Mouse (Mus musculus): Measurements from ENCODE around the gene Shisa8. TPM values are rescaled to one million over a fixed set of nuclear protein-coding genes. Genes with fewer than 3 reads are reported as not detected.
A peak's percentile ranks its signal among the peaks of the same experiment; 100 is the strongest.

Shisa8 gene
- total RNA-seq, 2 experiments from 2014 or later = 0.72 to 0.76 TPM

GRCm38 (mm10) chr15:82170437-82171377 lies 41.9 kb downstream of the Shisa8 start:
- no peak for DNase-seq

- no peak for DNase-seq
Observed at GRCm38 (mm10) chr15:82169671-82170070, 42.9 kb downstream of the Shisa8 start.

GRCm38 (mm10) chr15:82167201-82168168 lies 45.1 kb downstream of the Shisa8 start:
- DNase-seq = no peak

- no peak for DNase-seq
Observed at GRCm38 (mm10) chr15:82166240-82167100, 46.1 kb downstream of the Shisa8 start.

GRCm38 (mm10) chr15:82165332-82166239 lies 47.0 kb downstream of the Shisa8 start:
- peak; percentile 73 to 82 for DNase-seq

- DNase-seq = no peak
Observed at GRCm38 (mm10) chr15:82164496-82164895, 48.1 kb downstream of the Shisa8 start.

GRCm38 (mm10) chr15:82164061-82164399 lies 48.6 kb downstream of the Shisa8 start:
- no peak for DNase-seq

GRCm38 (mm10) chr15:82163356-82164060 lies 49.1 kb downstream of the Shisa8 start:
- no peak for DNase-seq

GRCm38 (mm10) chr15:82161965-82162600 lies 50.5 kb downstream of the Shisa8 start:
- DNase-seq = no peak

GRCm38 (mm10) chr15:82160731-82161640 lies 51.6 kb downstream of the Shisa8 start:
- DNase-seq = no peak

- no peak for DNase-seq
Observed at GRCm38 (mm10) chr15:82159471-82159870, 53.1 kb downstream of the Shisa8 start.

GRCm38 (mm10) chr15:82158243-82159035 lies 54.2 kb downstream of the Shisa8 start:
- no peak for DNase-seq

GRCm38 (mm10) chr15:82156902-82157301 lies 55.7 kb downstream of the Shisa8 start:
- DNase-seq = no peak

- DNase-seq = no peak
Observed at GRCm38 (mm10) chr15:82156298-82156697, 56.3 kb downstream of the Shisa8 start.
